ENCODE assay signal across 23 mouse cellular contexts in genomic region chr10:37111432-37111831, GRCm38 (mm10). TPM values are rescaled to one million over a fixed set of nuclear protein-coding genes. Genes with fewer than 3 reads are reported as not detected.
DNase-seq lines count a peak whose midpoint lies in the region; ATAC-seq lines count a peak whose summit lies in the region.
"Had no signal": no experiment of that assay in that cellular context is flagged by ENCODE, and none has a peak within 500 bp of the region (broad histone marks: within the 10 kb centered on the region; RNA-seq: fewer than 3 reads in every experiment).

No protein-coding gene starts in this region.

- peak; percentile 91 for ATAC-seq in frontal cortex, adult (ENCODE audit: low TSS enrichment)
- ATAC-seq: activated CD4-positive, CD25-positive, alpha-beta regulatory T cell, adult 4 months; CD4-positive, CD25-positive, alpha-beta regulatory T cell, adult 4 months; forebrain, embryonic 14.5 days; Patski had no signal

- DNase-seq in frontal cortex, postnatal 10 days (ENCODE audit: low spot score in 2 of 2) = no peak
- peak; percentile 27 for DNase-seq in heart, adult 11 months
- DNase-seq in heart, postnatal 4 days = no peak
- DNase-seq in right cerebral cortex, adult 18-20 months = peak; percentile 4
- DNase-seq in right cerebral cortex, postnatal 4 days = no peak
- peak; percentile 45 for DNase-seq in brain, adult 2 months (ENCODE audit: low read depth, low spot score)
- DNase-seq in lung, postnatal 10 days = no peak
- DNase-seq: adrenal gland, adult 8-10 months; adrenal gland, postnatal 14 days; adrenal gland, postnatal 36 days; B cell, adult 2 months; cerebellum, adult 11 months; cerebellum, adult 18-20 months; cerebellum, adult 8-10 months; cerebellum, adult 9-11 months; cerebellum, postnatal 14 days; cerebellum, postnatal 36 days; embryo, embryonic 11 days had no signal

RNA-seq across cellular contexts. Expression of gene Marcks, which starts 27.3 kb away (rescaled TPM):
- total RNA-seq in heart, postnatal 4 days (2021) = 100 to 1,000 TPM; 142 to 146 TPM

Comparison
In these comparisons a context has a peak if more than half of its experiments do, and no peak if none do; other contexts are left out.
1. DNase-seq: peak in heart, adult 11 months (single experiment), right cerebral cortex, adult 18-20 months (single experiment) and brain, adult 2 months (single experiment); none in frontal cortex, postnatal 10 days (0 of 2), heart, postnatal 4 days (single experiment), right cerebral cortex, postnatal 4 days (single experiment) and lung, postnatal 10 days (single experiment).